Mouse (Mus musculus) neural tube, embryonic 13.5 days (tissue): ENCODE data around the gene Ulk1. TPM values are rescaled to one million over a fixed set of nuclear protein-coding genes. Genes with fewer than 3 reads are reported as not detected.
A peak's percentile ranks its signal among the peaks of the same experiment; 100 is the strongest.

ENCODE experiments used
- ATAC-seq: fragments of 200-750 bp; cut with Nextera tagmentation; 2 replicates; pipeline ENCODE4 v1.8.0; 2017; ENCODE audit warnings: low read depth, mild to moderate bottlenecking, moderate TSS enrichment, moderate library complexity
- H3K27ac ChIP-seq: fragments of 300-500 bp; sonication (generic); replicated peaks from 2 replicates; pipeline ENCODE4 v1.5.1; 2015; ENCODE audit warnings: moderate library complexity, mild to moderate bottlenecking, inconsistent platforms
- H3K27me3 ChIP-seq: fragments of 300-500 bp; sonication (generic); 2 replicates; pipeline ENCODE4 v1.6.1; 2015; ENCODE audit warnings: mild to moderate bottlenecking, inconsistent platforms
- H3K36me3 ChIP-seq: fragments of 300-500 bp; sonication (generic); 2 replicates; pipeline ENCODE4 v1.6.1; 2015; ENCODE audit warnings: mild to moderate bottlenecking, inconsistent platforms
- H3K4me1 ChIP-seq: fragments of 300-500 bp; sonication (generic); replicated peaks from 2 replicates; pipeline ENCODE4 v1.6.1; 2015; ENCODE audit warnings: inconsistent platforms
- H3K4me2 ChIP-seq: fragments of 300-500 bp; sonication (generic); 2 replicates; pipeline ENCODE4 v1.6.1; 2015; ENCODE audit warnings: inconsistent platforms, mild to moderate bottlenecking, moderate library complexity
- H3K4me3 ChIP-seq: fragments of 300-500 bp; sonication (generic); 2 replicates; pipeline ENCODE4 v1.5.1; 2015; ENCODE audit warnings: mild to moderate bottlenecking, inconsistent platforms
- H3K9ac ChIP-seq: fragments of 300-500 bp; sonication (generic); 2 replicates; pipeline ENCODE4 v1.6.1; 2015; ENCODE audit warnings: moderate library complexity, mild to moderate bottlenecking, inconsistent platforms
- H3K9me3 ChIP-seq: fragments of 300-500 bp; sonication (generic); 2 replicates; pipeline ENCODE4 v1.6.1; 2016; ENCODE audit warnings: inconsistent platforms
- WGBS: fragments of 180-500 bp; shearing (Covaris S2); methylation state at CpG from one replicate; pipeline ENCODE4 v1.1.7; 2015; 5-methylcytosine and 5-hydroxymethylcytosine counted together
- polyA plus RNA-seq: library from polyadenylated mRNA; unstranded; fragments of >200 nt; fragmentation: Nextera tagmentation; extraction: Ambion mirVana; gene quantifications from 2 replicates; pipeline ENCODE4 v1.2.1, GENCODE M21; 2015

Ulk1 gene
- polyA plus RNA-seq, 1 experiment from 2014 or later = 30.3 TPM

DNA sequence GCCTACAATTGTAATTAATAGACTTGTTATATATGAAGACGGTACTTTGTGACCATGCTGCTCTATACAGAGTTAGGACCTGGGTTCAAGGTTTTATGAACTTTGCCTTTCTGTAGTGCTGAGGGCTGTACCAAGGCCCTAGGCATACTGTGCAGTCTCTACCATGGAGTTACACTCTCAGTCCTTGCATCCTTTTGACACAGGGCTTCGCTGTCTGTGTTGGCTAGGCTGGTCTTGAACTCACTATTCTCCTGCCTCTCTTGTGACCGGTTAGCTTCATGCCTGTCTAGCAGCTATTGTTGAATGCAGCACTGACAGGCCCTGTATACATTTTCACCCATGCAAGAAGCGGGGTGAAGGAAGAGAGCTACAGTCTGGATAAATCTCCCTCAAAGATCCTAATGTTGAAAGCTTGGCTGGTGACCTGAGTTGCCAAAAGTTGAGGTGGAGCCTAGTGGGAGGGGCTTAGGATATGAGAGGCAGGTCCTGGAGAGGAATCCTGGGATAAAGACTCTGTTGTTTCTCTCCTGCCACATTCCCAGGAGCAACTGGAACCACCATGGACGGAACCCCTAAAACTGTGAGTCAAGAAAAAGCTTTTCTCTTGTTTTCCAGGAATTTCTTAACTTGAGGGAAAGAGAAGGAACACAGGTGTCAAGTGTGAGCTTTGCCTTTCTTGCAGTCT lies 21.3 kb upstream of the Ulk1 start:
- H3K4me3 ChIP-seq = no peak overlapping the region
- no peaks in the 10 kb centered on the region for H3K27me3 ChIP-seq
- ATAC-seq = no peak
- 95% methylated on average over 5 of the region's 5 CpGs for WGBS
- H3K27ac ChIP-seq = no peak overlapping the region
- H3K9me3 ChIP-seq = no peaks in the 10 kb centered on the region
- no peak overlapping the region for H3K9ac ChIP-seq
- no peak overlapping the region for H3K4me2 ChIP-seq
- no peaks in the 10 kb centered on the region for H3K4me1 ChIP-seq
- H3K36me3 ChIP-seq = no peaks in the 10 kb centered on the region

DNA sequence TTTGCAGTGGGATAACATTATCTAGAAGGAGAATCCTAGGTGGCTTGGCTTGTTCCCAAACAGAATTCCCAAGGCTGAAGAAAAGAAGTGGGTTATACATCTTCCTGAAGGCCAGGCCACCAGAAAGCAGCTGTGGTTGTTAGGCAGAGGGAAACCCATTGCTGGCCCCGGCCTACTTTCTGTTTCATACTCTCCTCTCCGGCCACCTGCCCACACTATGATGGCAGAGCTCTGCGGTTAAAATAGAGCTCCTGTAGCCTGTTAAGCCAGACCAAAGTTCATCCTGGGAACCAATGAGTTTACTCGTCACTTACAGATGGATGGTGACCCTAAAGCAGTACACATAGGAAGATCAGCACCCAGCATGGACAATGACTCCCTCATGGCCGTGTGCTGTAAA lies 17.7 kb upstream of the Ulk1 start:
- no peak for ATAC-seq
- WGBS = 90% methylated on average over 5 of the region's 5 CpGs
- no peaks in the 10 kb centered on the region for H3K27me3 ChIP-seq

DNA sequence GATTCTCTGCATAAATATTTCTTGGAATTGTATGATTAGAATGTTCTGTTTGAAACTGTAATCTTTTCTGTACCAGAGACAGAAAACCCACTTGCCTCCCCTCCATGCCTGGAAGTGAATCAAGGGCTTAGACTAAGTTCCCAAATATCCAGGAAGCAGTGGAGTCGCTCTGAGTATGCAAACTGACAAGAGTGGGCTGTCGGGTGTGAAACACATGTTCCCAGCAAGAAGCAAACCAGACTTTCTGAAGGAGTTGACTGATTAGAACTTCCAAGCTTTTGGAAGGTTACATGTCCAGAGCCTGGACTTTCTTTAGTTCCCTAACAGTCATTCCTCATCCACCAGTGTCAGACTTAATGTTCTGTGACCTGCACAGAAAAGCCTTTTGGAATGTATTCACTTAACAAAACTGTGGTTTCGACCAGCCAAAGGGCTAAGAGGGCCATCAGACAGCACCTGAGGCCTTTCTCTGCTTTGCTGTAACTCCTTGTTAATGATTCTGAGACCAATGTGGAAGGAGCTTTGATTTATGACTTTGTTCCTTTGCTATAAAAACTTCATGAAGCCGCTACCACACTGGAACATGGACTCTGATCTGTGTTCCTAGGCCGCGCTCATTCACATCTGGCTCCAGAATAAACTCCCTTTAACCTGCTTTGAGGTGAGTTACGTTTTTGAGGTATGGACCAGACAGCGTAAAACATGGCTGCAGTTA lies 17.0 kb upstream of the Ulk1 start:
- Histone ChIP-seq H3K9me3 (no peaks in the 10 kb centered on the region), H3K4me2 (no peak overlapping the region), H3K9ac (no peak overlapping the region), H3K36me3 (no peaks in the 10 kb centered on the region), H3K27me3 (no peaks in the 10 kb centered on the region), H3K4me3 (no peak overlapping the region), H3K4me1 (no peaks in the 10 kb centered on the region), H3K27ac (no peak overlapping the region)
- 85% methylated on average over 8 of the region's 8 CpGs for WGBS
- ATAC-seq = no peak

More for the DNA sequence above, 17.7 kb upstream of the Ulk1 start:
- Histone ChIP-seq H3K36me3 (no peaks in the 10 kb centered on the region), H3K4me2 (no peak overlapping the region), H3K9ac (no peak overlapping the region), H3K4me3 (no peak overlapping the region), H3K9me3 (no peaks in the 10 kb centered on the region), H3K27ac (no peak overlapping the region), H3K4me1 (no peaks in the 10 kb centered on the region)

DNA sequence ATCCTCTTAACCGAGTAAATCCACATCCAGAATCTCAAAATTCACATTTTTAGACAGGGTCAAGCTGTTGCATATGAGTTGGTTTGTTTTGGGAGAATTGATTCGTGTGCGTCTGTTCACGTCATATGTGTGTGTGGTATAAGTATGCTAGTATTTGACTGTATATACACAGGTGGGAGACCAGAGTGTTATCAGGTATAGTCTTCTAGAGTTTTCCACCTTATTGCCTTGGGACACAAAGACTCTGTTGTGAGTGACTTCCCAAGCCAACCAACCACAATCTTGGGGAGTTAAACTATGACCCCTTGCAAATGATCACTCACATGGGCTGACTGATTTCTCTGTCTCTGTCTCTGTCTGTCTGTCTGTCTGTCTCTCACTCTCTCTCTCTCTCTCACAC lies 14.5 kb upstream of the Ulk1 start:
- Histone ChIP-seq H3K9ac (no peak overlapping the region), H3K4me3 (no peak overlapping the region), H3K27ac (no peak overlapping the region), H3K36me3 (no peaks in the 10 kb centered on the region), H3K4me2 (no peak overlapping the region), H3K4me1 (no peaks in the 10 kb centered on the region), H3K27me3 (no peaks in the 10 kb centered on the region), H3K9me3 (no peaks in the 10 kb centered on the region)
- WGBS = 91% methylated on average over 4 of the region's 4 CpGs
- ATAC-seq = no peak

DNA sequence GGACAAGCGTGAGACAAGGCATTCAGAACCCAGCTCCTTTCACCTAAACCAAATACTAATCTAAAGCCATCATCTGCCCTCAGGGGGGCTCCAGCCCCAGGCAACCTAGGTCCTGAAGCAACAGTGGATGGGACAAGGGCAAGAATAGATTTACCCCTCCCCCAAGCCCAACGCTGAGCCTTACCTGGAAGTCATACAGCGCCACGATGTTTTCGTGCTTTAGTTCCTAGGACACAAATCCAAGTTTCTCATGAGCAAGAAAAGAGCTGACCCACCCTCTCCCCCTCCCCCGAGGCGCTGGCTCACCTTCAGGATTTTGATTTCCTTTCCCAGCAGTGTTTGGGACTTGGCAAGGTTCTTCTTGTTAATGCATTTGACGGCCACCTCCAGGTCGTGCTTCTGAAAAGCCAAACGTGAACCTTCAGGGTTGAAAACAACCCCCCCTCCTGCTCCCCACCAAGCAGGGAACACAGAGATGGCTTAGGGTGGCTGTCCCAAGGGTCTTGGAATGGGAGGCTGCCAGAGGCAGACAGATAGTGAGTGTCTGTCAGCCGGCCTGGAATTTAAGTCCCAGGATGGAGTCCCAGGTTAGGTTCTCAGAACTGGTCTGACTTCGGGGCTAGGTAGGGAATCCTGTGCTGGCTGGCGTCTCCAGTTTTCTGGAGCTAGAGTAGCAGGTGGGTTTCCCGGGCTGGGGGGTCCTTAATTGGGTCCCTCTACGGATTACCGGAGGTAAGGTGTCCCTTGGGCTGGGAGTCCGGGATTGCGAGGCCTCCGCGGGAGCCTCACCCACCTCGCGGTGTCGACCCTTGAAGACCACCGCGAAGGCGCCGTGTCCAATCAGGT lies 853 bp downstream of the Ulk1 start:
- peaks cover 16% of the 10 kb centered on the region; the same call in 1 of the 2 replicates for H3K36me3 ChIP-seq
- no peaks in the 10 kb centered on the region; the same call in 1 of the 2 replicates for H3K27me3 ChIP-seq
- H3K4me2 ChIP-seq = peak overlapping the region; percentile 100
- WGBS = 2% methylated on average over 27 of the region's 27 CpGs
- H3K4me1 ChIP-seq = peaks cover 50% of the 10 kb centered on the region
- H3K27ac ChIP-seq = peak overlapping the region; percentile 87
- H3K4me3 ChIP-seq = peak overlapping the region; percentile 93
- H3K9me3 ChIP-seq = no peaks in the 10 kb centered on the region
- H3K9ac ChIP-seq = peak overlapping the region; percentile 97
- ATAC-seq = no peak

DNA sequence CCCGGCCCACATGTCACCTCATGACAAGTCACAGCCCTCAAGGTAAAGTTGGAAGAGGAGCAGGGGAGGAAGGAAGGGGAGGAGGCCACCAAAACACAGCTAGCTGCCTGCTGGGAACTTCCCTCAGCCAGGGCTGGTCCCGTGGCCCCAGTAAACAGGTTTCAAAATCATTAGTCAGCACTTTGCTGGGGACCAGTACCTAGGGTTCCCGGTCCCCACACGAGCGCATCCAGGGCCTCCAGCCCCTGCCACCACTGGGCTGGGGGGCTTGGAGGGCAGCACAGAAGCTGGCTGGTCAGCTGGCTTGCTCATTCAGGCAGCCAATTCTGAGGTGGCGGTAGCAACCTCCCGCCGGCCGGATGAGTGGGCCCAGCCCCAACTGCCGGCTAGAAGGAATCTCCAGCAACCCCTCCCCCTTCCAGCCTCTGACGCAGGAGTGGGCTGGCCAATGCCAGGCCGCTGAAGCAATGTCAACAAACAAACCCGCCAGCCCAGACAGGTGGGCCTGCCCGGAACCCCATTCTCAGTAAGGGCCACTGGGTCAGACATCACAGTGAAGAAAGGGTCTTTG lies 1.8 kb downstream of the Ulk1 start:
- peak overlapping the region; percentile 93 for H3K4me3 ChIP-seq
- no peaks in the 10 kb centered on the region; the same call in 1 of the 2 replicates for H3K27me3 ChIP-seq
- ATAC-seq = peak; percentile 17
- 0 out of 2 replicates have a peak overlapping the region, but pooled peaks have one; percentile 10 for H3K27ac ChIP-seq
- H3K9me3 ChIP-seq = no peaks in the 10 kb centered on the region
- peak overlapping the region; percentile 97 for H3K9ac ChIP-seq
- H3K4me2 ChIP-seq = peak overlapping the region; percentile 100
- 3% methylated on average over 14 of the region's 14 CpGs for WGBS
- H3K4me1 ChIP-seq = peaks cover 54% of the 10 kb centered on the region
- H3K36me3 ChIP-seq = peaks cover 19% of the 10 kb centered on the region; the same call in 1 of the 2 replicates

DNA sequence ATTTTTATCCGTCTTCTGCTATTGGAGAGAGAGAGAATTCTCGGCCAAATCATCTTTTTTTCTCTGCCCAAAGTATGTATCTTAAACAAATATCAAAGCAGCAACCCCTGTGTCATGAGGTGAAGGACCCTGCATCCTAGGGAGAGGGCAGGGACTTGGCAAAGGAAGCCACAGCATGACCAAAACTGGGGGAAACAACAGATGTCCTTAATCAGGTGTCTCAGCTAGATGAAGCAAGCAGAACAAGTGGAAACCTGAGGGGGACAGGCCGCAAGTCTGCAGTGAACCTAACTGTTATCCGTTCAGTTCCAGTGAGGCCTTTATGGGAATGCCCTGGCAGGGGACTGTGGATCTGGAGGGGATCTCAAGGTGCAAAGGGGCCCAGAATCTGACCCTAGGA lies 2.4 kb downstream of the Ulk1 start:
- ATAC-seq = no peak
- H3K4me2 ChIP-seq = peak overlapping the region; percentile 100
- WGBS = 88% methylated on average over 4 of the region's 4 CpGs
- H3K9me3 ChIP-seq = no peaks in the 10 kb centered on the region
- peaks cover 24% of the 10 kb centered on the region; the same call in 1 of the 2 replicates for H3K36me3 ChIP-seq
- peaks cover 61% of the 10 kb centered on the region for H3K4me1 ChIP-seq
- H3K9ac ChIP-seq = peak overlapping the region; percentile 97
- no peaks in the 10 kb centered on the region; the same call in 1 of the 2 replicates for H3K27me3 ChIP-seq
- H3K27ac ChIP-seq = peak overlapping the region; percentile 10; the same call in 1 of the 2 replicates
- peak overlapping the region; percentile 93 for H3K4me3 ChIP-seq

DNA sequence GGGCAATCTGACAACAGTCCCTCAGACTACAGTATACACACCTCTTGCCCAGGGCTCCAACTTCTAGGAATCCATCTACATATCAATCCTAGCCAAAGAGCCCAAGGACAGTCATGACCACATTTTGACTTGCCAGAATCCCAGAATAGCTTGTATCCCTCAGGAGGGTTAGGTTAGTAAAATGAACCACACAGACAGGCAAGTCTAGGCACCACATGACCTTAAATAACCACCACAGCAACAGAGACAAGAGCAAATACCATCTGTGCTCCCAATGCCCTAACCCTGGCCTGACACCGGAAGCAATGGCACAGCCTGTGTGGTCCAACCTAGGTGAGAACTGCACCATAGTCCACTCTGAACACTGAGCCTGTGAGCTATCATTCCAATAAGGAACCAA lies 3.2 kb downstream of the Ulk1 start:
- Histone ChIP-seq H3K9ac (no peak overlapping the region; the same call in 1 of the 2 replicates), H3K27ac (no peak overlapping the region), H3K36me3 (peaks cover 31% of the 10 kb centered on the region; the same call in 1 of the 2 replicates), H3K27me3 (no peaks in the 10 kb centered on the region), H3K4me2 (peak overlapping the region; percentile 100), H3K4me3 (no peak overlapping the region), H3K9me3 (no peaks in the 10 kb centered on the region), H3K4me1 (peaks cover 63% of the 10 kb centered on the region)
- WGBS = 88% methylated on average over 1 of the region's 1 CpGs
- ATAC-seq = no peak

DNA sequence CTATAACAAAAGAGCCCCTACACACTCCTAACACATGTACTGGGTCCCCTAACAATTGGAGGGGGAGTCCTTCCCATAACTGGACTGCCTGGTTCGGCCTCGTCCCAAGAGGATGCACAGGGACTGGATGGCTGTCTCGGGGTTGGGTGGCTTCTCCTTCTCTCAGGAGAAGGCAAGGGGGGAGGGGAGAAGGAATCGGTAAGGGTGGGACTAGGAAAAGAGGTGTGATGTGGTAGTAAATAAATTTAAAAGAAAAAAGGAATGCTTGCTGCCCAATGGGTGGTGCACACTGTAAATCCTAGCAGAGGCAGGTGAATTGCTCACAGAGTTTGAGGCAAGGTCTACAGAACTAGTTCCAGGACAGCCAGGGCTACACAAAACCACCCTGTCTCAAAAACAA lies 3.7 kb downstream of the Ulk1 start:
- Histone ChIP-seq H3K9ac (0 out of 2 replicates have a peak overlapping the region, but pooled peaks have one; percentile 2), H3K27me3 (no peaks in the 10 kb centered on the region), H3K9me3 (no peaks in the 10 kb centered on the region), H3K27ac (no peak overlapping the region), H3K36me3 (peaks cover 36% of the 10 kb centered on the region; the same call in 1 of the 2 replicates), H3K4me2 (no peak overlapping the region), H3K4me1 (peaks cover 63% of the 10 kb centered on the region), H3K4me3 (no peak overlapping the region)
- 82% methylated on average over 4 of the region's 4 CpGs for WGBS
- no peak for ATAC-seq

DNA sequence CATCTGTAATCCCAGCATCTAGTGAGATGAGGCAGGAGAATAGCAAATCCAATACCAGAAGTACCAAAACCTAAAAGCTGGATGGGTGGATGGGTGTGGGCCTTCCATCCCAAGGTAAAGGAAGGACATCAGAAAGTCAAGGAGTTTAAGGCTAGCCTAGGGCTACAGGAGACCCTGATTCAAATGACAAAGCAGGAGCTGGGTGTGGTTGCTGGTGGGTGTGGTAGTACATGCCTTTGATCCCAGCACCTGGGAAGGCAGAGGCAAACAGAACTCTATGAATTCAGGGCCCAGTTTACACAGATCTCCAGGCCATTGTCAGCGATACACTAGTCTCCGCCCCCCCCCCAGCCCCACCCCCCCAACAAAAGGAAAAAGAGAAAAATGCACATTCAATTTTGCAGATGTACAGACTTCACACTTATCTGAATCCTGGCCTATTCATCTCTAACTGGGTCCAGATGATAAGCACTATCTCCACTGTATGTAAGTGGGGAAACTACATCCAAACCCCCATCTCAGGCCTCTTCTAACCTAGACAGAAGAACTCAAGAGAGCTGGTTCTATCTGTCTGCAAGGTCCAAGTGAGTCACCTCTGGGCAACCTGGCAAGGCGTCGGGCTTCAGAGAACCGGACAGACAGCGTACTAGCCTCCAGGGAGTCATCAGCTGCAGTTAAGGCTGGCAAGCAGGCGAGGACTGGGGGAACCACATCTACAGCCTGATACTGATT lies 5.7 kb downstream of the Ulk1 start:
- peak overlapping the region; percentile 17; the same call in 1 of the 2 replicates for H3K9ac ChIP-seq
- no peak overlapping the region for H3K4me3 ChIP-seq
- peaks cover 63% of the 10 kb centered on the region for H3K4me1 ChIP-seq
- H3K9me3 ChIP-seq = no peaks in the 10 kb centered on the region
- ATAC-seq = no peak
- no peak overlapping the region for H3K27ac ChIP-seq
- 75% methylated on average over 7 of the region's 7 CpGs for WGBS
- H3K27me3 ChIP-seq = no peaks in the 10 kb centered on the region
- H3K4me2 ChIP-seq = no peak overlapping the region
- peaks cover 53% of the 10 kb centered on the region for H3K36me3 ChIP-seq

DNA sequence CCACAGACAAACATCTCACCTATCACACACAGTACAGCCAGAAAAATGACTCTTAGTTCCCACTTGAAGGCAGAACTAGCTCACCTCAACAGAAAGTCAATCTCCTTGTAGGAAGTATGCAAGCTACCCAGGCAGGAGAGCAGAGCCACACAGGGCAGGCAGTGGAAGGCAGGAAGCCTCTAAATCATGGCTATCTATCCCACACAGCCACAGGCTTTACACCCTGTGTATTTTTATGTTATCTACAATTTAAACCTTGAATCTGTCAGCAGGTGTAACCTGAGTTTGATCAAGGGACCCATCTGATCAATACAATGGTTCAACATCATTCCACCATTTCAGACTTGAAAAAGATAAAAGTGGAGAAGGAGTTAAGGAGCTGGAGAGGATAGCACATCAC lies 7.1 kb downstream of the Ulk1 start:
- peaks cover 67% of the 10 kb centered on the region for H3K36me3 ChIP-seq
- no peaks in the 10 kb centered on the region for H3K9me3 ChIP-seq
- peaks cover 49% of the 10 kb centered on the region for H3K4me1 ChIP-seq
- H3K4me2 ChIP-seq = no peak overlapping the region
- H3K4me3 ChIP-seq = no peak overlapping the region
- no peak overlapping the region for H3K27ac ChIP-seq
- no peaks in the 10 kb centered on the region for H3K27me3 ChIP-seq
- no peak for ATAC-seq
- H3K9ac ChIP-seq = no peak overlapping the region
